Mouse (Mus musculus): ENCODE results near the gene Pde7b. TPM values are rescaled to one million over a fixed set of nuclear protein-coding genes. Genes with fewer than 3 reads are reported as not detected.
A peak's percentile ranks its signal among the peaks of the same experiment; 100 is the strongest.

Pde7b gene
- total RNA-seq (2014; rRNA removed) (6.0 and 11.6 TPM in 2 replicates), polyA plus RNA-seq (2015; fragmentation: Nextera tagmentation; extraction: Ambion mirVana) (1.7 and 3.3 TPM in 2 replicates)

GRCm38 (mm10) chr10:20724906-20725305, at the start of gene Pde7b:
Pde7b (minus strand) TSS chr10:20725078.
- DNase-seq (ENCODE audit: low spot score) (peak; percentile 92), ATAC-seq (ENCODE audit: low FRiP score) (peak; percentile 85)

GRCm38 (mm10) chr10:20772056-20772455, 47.2 kb upstream of the Pde7b start:
- ATAC-seq (ENCODE audit: low FRiP score) (no peak), DNase-seq (ENCODE audit: low spot score) (no peak)
- Histone ChIP-seq H3K9me3 (ENCODE audit: low read length) (no peaks in the 10 kb centered on the region), H3K4me1 (ENCODE audit: insufficient read depth, low read length) (no peaks in the 10 kb centered on the region), H3K27me3 (ENCODE audit: insufficient read depth, low read length) (no peaks in the 10 kb centered on the region), H3K36me3 (ENCODE audit: insufficient read depth, low read length) (no peaks in the 10 kb centered on the region), H3K4me2 (ENCODE audit: low read depth, low read length, poor library complexity, severe bottlenecking) (no peak overlapping the region), H3K9ac (replicated peaks; ENCODE audit: low read length, poor library complexity, severe bottlenecking) (no peak overlapping the region), H3K27ac (ENCODE audit: low read depth, low read length) (no peak overlapping the region), H3K4me3 (ENCODE audit: low read depth, low read length) (no peak overlapping the region)
- WGBS: 75% methylated on average over 4 of the region's 4 CpGs
- TF ChIP-seq CTCF (IDR thresholded peaks at IDR 0.05): no peak

More at GRCm38 (mm10) chr10:20724906-20725305, at the start of gene Pde7b:
- no peaks in the 10 kb centered on the region for H3K9me3 ChIP-seq (ENCODE audit: low read length)
- 0 out of 2 replicates have a peak within 1 kb of the TSS, but pooled peaks have one; percentile 57 for H3K27ac ChIP-seq (ENCODE audit: low read depth, low read length)
- H3K9ac ChIP-seq (replicated peaks; ENCODE audit: low read length, poor library complexity, severe bottlenecking): peak within 1 kb of the TSS; percentile 52
- H3K27me3 ChIP-seq (ENCODE audit: insufficient read depth, low read length): no peaks in the 10 kb centered on the region
- peak within 1 kb of the TSS; percentile 74 for H3K4me2 ChIP-seq (ENCODE audit: low read depth, low read length, poor library complexity, severe bottlenecking)
- 8% methylated on average over 17 of the region's 17 CpGs for WGBS
- no peaks in the 10 kb centered on the region for H3K36me3 ChIP-seq (ENCODE audit: insufficient read depth, low read length)
- peaks cover 8% of the 10 kb centered on the region; the same call in 1 of the 2 replicates for H3K4me1 ChIP-seq (ENCODE audit: insufficient read depth, low read length)
- H3K4me3 ChIP-seq (ENCODE audit: low read depth, low read length): peak within 1 kb of the TSS; percentile 40
- no peak for TF ChIP-seq CTCF (IDR thresholded peaks at IDR 0.05)

- Histone ChIP-seq H3K4me2 (ENCODE audit: low read depth, low read length, poor library complexity, severe bottlenecking) (no peak overlapping the region), H3K36me3 (ENCODE audit: insufficient read depth, low read length) (no peaks in the 10 kb centered on the region), H3K27ac (ENCODE audit: low read depth, low read length) (no peak overlapping the region), H3K9ac (replicated peaks; ENCODE audit: low read length, poor library complexity, severe bottlenecking) (no peak overlapping the region), H3K9me3 (ENCODE audit: low read length) (no peaks in the 10 kb centered on the region), H3K27me3 (ENCODE audit: insufficient read depth, low read length) (no peaks in the 10 kb centered on the region), H3K4me1 (ENCODE audit: insufficient read depth, low read length) (no peaks in the 10 kb centered on the region), H3K4me3 (ENCODE audit: low read depth, low read length) (no peak overlapping the region)
- no peak for TF ChIP-seq CTCF (IDR thresholded peaks at IDR 0.05)
- WGBS: 89% methylated on average over 2 of the region's 2 CpGs
- DNase-seq (ENCODE audit: low spot score) (no peak), ATAC-seq (ENCODE audit: low FRiP score) (no peak)
Measured at GRCm38 (mm10) chr10:20770418-20770888, 45.6 kb upstream of the Pde7b start.

- no peaks in the 10 kb centered on the region for H3K9me3 ChIP-seq (ENCODE audit: low read length)
- TF ChIP-seq CTCF (IDR thresholded peaks at IDR 0.05): no peak
- no peaks in the 10 kb centered on the region for H3K27me3 ChIP-seq (ENCODE audit: insufficient read depth, low read length)
- no peak overlapping the region for H3K9ac ChIP-seq (replicated peaks; ENCODE audit: low read length, poor library complexity, severe bottlenecking)
- no peak overlapping the region for H3K4me3 ChIP-seq (ENCODE audit: low read depth, low read length)
- ATAC-seq (ENCODE audit: low FRiP score) (no peak), DNase-seq (ENCODE audit: low spot score) (peak; percentile 18)
- H3K4me1 ChIP-seq (ENCODE audit: insufficient read depth, low read length): no peaks in the 10 kb centered on the region
- WGBS: 65% methylated on average over 7 of the region's 7 CpGs
- no peaks in the 10 kb centered on the region for H3K36me3 ChIP-seq (ENCODE audit: insufficient read depth, low read length)
- H3K4me2 ChIP-seq (ENCODE audit: low read depth, low read length, poor library complexity, severe bottlenecking): no peak overlapping the region
- H3K27ac ChIP-seq (ENCODE audit: low read depth, low read length): no peak overlapping the region
Measured at GRCm38 (mm10) chr10:20769557-20770417, 44.9 kb upstream of the Pde7b start.

- Histone ChIP-seq H3K36me3 (ENCODE audit: insufficient read depth, low read length) (no peaks in the 10 kb centered on the region), H3K27ac (ENCODE audit: low read depth, low read length) (no peak overlapping the region), H3K4me2 (ENCODE audit: low read depth, low read length, poor library complexity, severe bottlenecking) (no peak overlapping the region), H3K27me3 (ENCODE audit: insufficient read depth, low read length) (no peaks in the 10 kb centered on the region), H3K9me3 (ENCODE audit: low read length) (no peaks in the 10 kb centered on the region), H3K4me3 (ENCODE audit: low read depth, low read length) (no peak overlapping the region), H3K4me1 (ENCODE audit: insufficient read depth, low read length) (no peaks in the 10 kb centered on the region), H3K9ac (replicated peaks; ENCODE audit: low read length, poor library complexity, severe bottlenecking) (no peak overlapping the region)
- 73% methylated on average over 3 of the region's 3 CpGs for WGBS
- no peak for DNase-seq (ENCODE audit: low spot score)
- no peak for ATAC-seq (ENCODE audit: low FRiP score)
- no peak for TF ChIP-seq CTCF (IDR thresholded peaks at IDR 0.05)
Measured at GRCm38 (mm10) chr10:20764352-20764751, 39.5 kb upstream of the Pde7b start.

GRCm38 (mm10) chr10:20758939-20759338, 34.1 kb upstream of the Pde7b start:
- no peak for ATAC-seq (ENCODE audit: low FRiP score)
- no peaks in the 10 kb centered on the region for H3K36me3 ChIP-seq (ENCODE audit: insufficient read depth, low read length)
- no peak overlapping the region for H3K4me3 ChIP-seq (ENCODE audit: low read depth, low read length)
- H3K9me3 ChIP-seq (ENCODE audit: low read length): no peaks in the 10 kb centered on the region
- no peak overlapping the region for H3K4me2 ChIP-seq (ENCODE audit: low read depth, low read length, poor library complexity, severe bottlenecking)
- H3K27me3 ChIP-seq (ENCODE audit: insufficient read depth, low read length): no peaks in the 10 kb centered on the region
- TF ChIP-seq CTCF (IDR thresholded peaks at IDR 0.05): no peak
- 85% methylated on average over 1 of the region's 1 CpGs for WGBS
- no peak overlapping the region for H3K27ac ChIP-seq (ENCODE audit: low read depth, low read length)
- no peak overlapping the region for H3K9ac ChIP-seq (replicated peaks; ENCODE audit: low read length, poor library complexity, severe bottlenecking)
- DNase-seq (ENCODE audit: low spot score): no peak
- H3K4me1 ChIP-seq (ENCODE audit: insufficient read depth, low read length): no peaks in the 10 kb centered on the region

Data from midbrain, postnatal 0 days (tissue).